Mouse (Mus musculus) MEL (cell line): ENCODE data around the gene Cab39l. TPM values are rescaled to one million over a fixed set of nuclear protein-coding genes. Genes with fewer than 3 reads are reported as not detected.

Experiments
- DNase-seq: peaks from one replicate; pipeline ENCODE4 v3.0.0; 2011; ENCODE audit warnings: low read depth, low spot score
- H3K27ac ChIP-seq: 2 replicates; pipeline ENCODE4 v1.5.1; 2012; ENCODE audit warnings: low read depth, mild to moderate bottlenecking, control low read depth, low read length, moderate library complexity; ENCODE audit not compliant: control insufficient read depth
- H3K27me3 ChIP-seq, 2 experiments: fragments of 150-350 bp in 1 of 2; sonication (generic) in 1 of 2; 2 replicates each; pipeline ENCODE4 v1.6.1; 2012; ENCODE audit warnings: low read length in 2 of 2, mild to moderate bottlenecking in 2 of 2, improper control_type of control experiment in 1 of 2, moderate library complexity in 1 of 2; ENCODE audit not compliant: insufficient read depth in 2 of 2, control insufficient read depth in 1 of 2
- H3K36me3 ChIP-seq, 2 experiments: 2 replicates each; pipeline ENCODE4 v1.6.1; 2012 to 2014; ENCODE audit warnings: low read length in 2 of 2, improper control_type of control experiment in 1 of 2, inconsistent platforms in 1 of 2, mild to moderate bottlenecking in 1 of 2; ENCODE audit not compliant: insufficient read depth in 2 of 2, control insufficient read depth in 1 of 2
- H3K4me1 ChIP-seq, 2 experiments: fragments of 150-350 bp in 1 of 2; sonication (generic) in 1 of 2; 2 replicates each; pipeline ENCODE4 v1.6.1; 2012; ENCODE audit warnings: low read length in 2 of 2, improper control_type of control experiment in 1 of 2, mild to moderate bottlenecking in 1 of 2; ENCODE audit not compliant: insufficient read depth in 2 of 2, control insufficient read depth in 1 of 2
- H3K4me3 ChIP-seq, 2 experiments: fragments of 150-350 bp in 1 of 2; sonication (generic) in 1 of 2; 2 replicates each; pipeline ENCODE4 v1.5.1; 2012; ENCODE audit warnings: low read depth in 2 of 2, low read length in 2 of 2, mild to moderate bottlenecking in 2 of 2, moderate library complexity in 2 of 2, control low read depth in 1 of 2, improper control_type of control experiment in 1 of 2; ENCODE audit not compliant: control insufficient read depth in 1 of 2, insufficient read depth in 1 of 2
- H3K79me2 ChIP-seq: 2 replicates; pipeline ENCODE4 v1.6.1; 2012; ENCODE audit warnings: mild to moderate bottlenecking, low read length, moderate library complexity; ENCODE audit not compliant: control insufficient read depth, poor library complexity, insufficient read depth
- H3K9ac ChIP-seq: 2 replicates; pipeline ENCODE4 v1.6.1; 2012; ENCODE audit warnings: low read depth, mild to moderate bottlenecking, control low read depth, low read length, moderate library complexity; ENCODE audit not compliant: control insufficient read depth, poor library complexity, severe bottlenecking
- H3K9me3 ChIP-seq: fragments of 150-350 bp; sonication (generic); replicated peaks from 2 replicates; pipeline ENCODE4 v1.6.1; 2012; ENCODE audit warnings: mild to moderate bottlenecking, low read length, improper control_type of control experiment, moderate library complexity; ENCODE audit not compliant: insufficient read depth
- BHLHE40 ChIP-seq: IDR thresholded peaks from 2 replicates; pipeline ENCODE4 v1.6.1; 2012; ENCODE audit warnings: low read depth, mild to moderate bottlenecking, inconsistent platforms, low read length, improper control_type of control experiment, borderline replicate concordance
- CHD2 ChIP-seq: IDR thresholded peaks from 2 replicates; pipeline ENCODE4 v1.6.1; 2011; ENCODE audit warnings: low read length, improper control_type of control experiment
- CTCF ChIP-seq, 3 experiments: IDR thresholded peaks in 2 of 3; conservative IDR thresholded peaks in 1 of 3; 2 replicates each; pipeline ENCODE4 v1.5.1; 2011 to 2012; ENCODE audit warnings: low read length in 3 of 3, low read depth in 2 of 3, mild to moderate bottlenecking in 2 of 3, improper control_type of control experiment in 1 of 3, inconsistent platforms in 1 of 3, mixed read lengths in 1 of 3, moderate library complexity in 1 of 3; ENCODE audit not compliant: control insufficient read depth in 1 of 3, insufficient read depth in 1 of 3, poor library complexity in 1 of 3, severe bottlenecking in 1 of 3
- ELF1 ChIP-seq: IDR thresholded peaks from 2 replicates; pipeline ENCODE4 v1.6.1; 2014; ENCODE audit warnings: low read depth, mild to moderate bottlenecking, inconsistent platforms, low read length, improper control_type of control experiment, moderate library complexity
- GATA1 ChIP-seq: IDR thresholded peaks from 2 replicates; pipeline ENCODE4 v1.6.1; 2011; ENCODE audit warnings: low read depth, low read length, improper control_type of control experiment
- JUND ChIP-seq: IDR thresholded peaks from 2 replicates; pipeline ENCODE4 v1.6.1; 2011; ENCODE audit warnings: low read depth, mild to moderate bottlenecking, improper control_type of control experiment, low read length
- KAT2A ChIP-seq: conservative IDR thresholded peaks from 2 replicates; pipeline ENCODE4 v1.6.1; 2012; ENCODE audit warnings: low read depth, low read length, improper control_type of control experiment, inconsistent platforms
- MAFK ChIP-seq: IDR thresholded peaks from 2 replicates; pipeline ENCODE4 v1.6.1; 2011; ENCODE audit warnings: low read depth, mild to moderate bottlenecking, low read length, improper control_type of control experiment, borderline replicate concordance
- MAZ ChIP-seq: IDR thresholded peaks from 2 replicates; pipeline ENCODE4 v1.6.1; 2012; ENCODE audit warnings: low read depth, mild to moderate bottlenecking, inconsistent platforms, low read length, improper control_type of control experiment
- MEF2A ChIP-seq: IDR thresholded peaks from 2 replicates; pipeline ENCODE4 v1.6.1; 2014; ENCODE audit warnings: low read depth, mild to moderate bottlenecking, inconsistent platforms, low read length, improper control_type of control experiment; ENCODE audit not compliant: poor library complexity, insufficient replicate concordance, severe bottlenecking; ENCODE audit errors: extremely low read depth
- NELFE ChIP-seq: IDR thresholded peaks from 2 replicates; pipeline ENCODE4 v1.6.1; 2011; ENCODE audit warnings: low read depth, low read length, improper control_type of control experiment
- POLR2A ChIP-seq, 2 experiments: IDR thresholded peaks; 2 replicates each; pipeline ENCODE4 v1.6.1; 2011 to 2012; ENCODE audit warnings: low read length in 2 of 2, mild to moderate bottlenecking in 2 of 2, control low read depth in 1 of 2, improper control_type of control experiment in 1 of 2, low read depth in 1 of 2, moderate library complexity in 1 of 2; ENCODE audit not compliant: control insufficient read depth in 1 of 2, insufficient read depth in 1 of 2, poor library complexity in 1 of 2
- POLR2AphosphoS2 ChIP-seq: IDR thresholded peaks from 2 replicates; pipeline ENCODE4 v1.6.1; 2011; ENCODE audit warnings: low read length, improper control_type of control experiment
- POLR2AphosphoS5 ChIP-seq: IDR thresholded peaks from 2 replicates; pipeline ENCODE4 v1.6.1; 2012; ENCODE audit warnings: low read depth, borderline replicate concordance, mild to moderate bottlenecking, inconsistent platforms, low read length, moderate library complexity, mixed read lengths
- RAD21 ChIP-seq: IDR thresholded peaks from 2 replicates; pipeline ENCODE4 v1.6.1; 2011; ENCODE audit warnings: mild to moderate bottlenecking, low read depth, low read length, improper control_type of control experiment
- TAL1 ChIP-seq: IDR thresholded peaks from 2 replicates; pipeline ENCODE4 v1.6.1; 2012; ENCODE audit warnings: mild to moderate bottlenecking, inconsistent platforms, low read length, moderate library complexity, mixed read lengths
- TBP ChIP-seq: IDR thresholded peaks from 2 replicates; pipeline ENCODE4 v1.8.0; 2011; ENCODE audit warnings: low read depth, low read length, improper control_type of control experiment
- ZC3H11A ChIP-seq: IDR thresholded peaks from 2 replicates; pipeline ENCODE4 v1.6.1; 2012; ENCODE audit warnings: low read depth, mild to moderate bottlenecking, inconsistent platforms, low read length, improper control_type of control experiment
- ZKSCAN1 ChIP-seq: IDR thresholded peaks from 2 replicates; pipeline ENCODE4 v1.6.1; 2012; ENCODE audit warnings: low read depth, mild to moderate bottlenecking, inconsistent platforms, low read length, improper control_type of control experiment, moderate library complexity
- ZMIZ1 ChIP-seq: IDR thresholded peaks from 2 replicates; pipeline ENCODE4 v1.6.1; 2012; ENCODE audit warnings: low read depth, mild to moderate bottlenecking, inconsistent platforms, low read length, improper control_type of control experiment, moderate library complexity
- polyA plus RNA-seq, 2 experiments: library from polyadenylated mRNA; stranded (reverse) in 1 of 2; unstranded in 1 of 2; fragments of >175 nt in 1 of 2; fragments of >200 nt in 1 of 2; gene quantifications; 2 replicates each; pipeline versions ENCODE4 v1.2.1 to v1.2.4; 2012; ENCODE audit warnings: low replicate concordance in 2 of 2, low read depth in 1 of 2; ENCODE audit not compliant: insufficient read length in 2 of 2, insufficient read depth in 1 of 2, missing spikeins in 1 of 2
- total RNA-seq: library from RNA; depleted of rRNA; stranded (reverse); fragments of 300-350 nt; gene quantifications from 2 replicates; pipeline ENCODE4 v1.2.3, GENCODE M21; 2012

The Cab39l gene
- total and polyA plus RNA-seq, 3 experiments: 24.2 to 34.0 TPM; not detected in 1

- TF ChIP-seq TAL1 (no peak), ELF1 (no peak), KAT2A (no peak)
Observed at GRCm38 (mm10) chr14:59470781-59471180, 30.0 kb downstream of the Cab39l start (continued).

- TF ChIP-seq BHLHE40: no peak
- TF ChIP-seq, all 39 proteins: peak for 0
- Histone ChIP-seq H3K79me2 (no peaks in the 10 kb centered on the region), H3K9me3 (no peaks in the 10 kb centered on the region), H3K4me1 (no peaks in the 10 kb centered on the region), H3K27me3 (no peaks in the 10 kb centered on the region), H3K4me3 (no peak overlapping the region), H3K27ac (no peak overlapping the region), H3K36me3 (no peaks in the 10 kb centered on the region), H3K9ac (no peak overlapping the region)
- no peak for DNase-seq
Observed at GRCm38 (mm10) chr14:59478699-59479098, 37.9 kb downstream of the Cab39l start.

- no peak overlapping the region for H3K9ac ChIP-seq
- no peaks in the 10 kb centered on the region for H3K27me3 ChIP-seq
- H3K36me3 ChIP-seq: no peaks in the 10 kb centered on the region; a peak in 1 of 4 replicates
- TF ChIP-seq POLR2AphosphoS2 (no peak), NELFE (no peak), ZMIZ1 (no peak), RAD21 (no peak), GATA1 (no peak), ZKSCAN1 (no peak), ELF1 (no peak), MEF2A (no peak), MAZ (no peak), TBP (no peak), POLR2AphosphoS5 (no peak), CTCF (IDR thresholded peaks at IDR 0.05 in 2 of 3, conservative IDR thresholded peaks at IDR 0.05 in 1 of 3; ENCODE audit: control insufficient read depth in 1 of 3, insufficient read depth in 1 of 3, low read depth in 2 of 3, low read length in 3 of 3, poor library complexity in 1 of 3, severe bottlenecking in 1 of 3) (no peak), ZC3H11A (no peak), CHD2 (no peak), MAFK (no peak), JUND (no peak), TAL1 (no peak), POLR2A (IDR thresholded peaks at IDR 0.05; ENCODE audit: control insufficient read depth in 1 of 2, insufficient read depth in 1 of 2, low read depth in 1 of 2, low read length in 2 of 2, poor library complexity in 1 of 2) (no peak)
- TF ChIP-seq, all 39 proteins: peak for 0
- no peaks in the 10 kb centered on the region for H3K9me3 ChIP-seq
- H3K4me1 ChIP-seq: no peaks in the 10 kb centered on the region
- no peak for DNase-seq
- H3K79me2 ChIP-seq: no peaks in the 10 kb centered on the region
- no peak overlapping the region for H3K27ac ChIP-seq
- no peak overlapping the region for H3K4me3 ChIP-seq
Observed at GRCm38 (mm10) chr14:59485247-59485810, 44.6 kb downstream of the Cab39l start.
